Mouse (Mus musculus) adrenal gland, adult (tissue): ENCODE results near the gene 1190007I07Rik.
"Not testable (repeated sequence)": the region's sequence is repeated elsewhere in the genome, so short reads cannot be mapped to it uniquely, and the experiment has no call there.

Experiments
- DNase-seq, 2 experiments: peaks; one replicate each; pipeline ENCODE4 v3.0.0; 2022 to 2023; ENCODE audit warnings: low spot score in 1 of 2; ENCODE audit not compliant: inconsistent age in 2 of 2

Gene 1190007I07Rik

DNA sequence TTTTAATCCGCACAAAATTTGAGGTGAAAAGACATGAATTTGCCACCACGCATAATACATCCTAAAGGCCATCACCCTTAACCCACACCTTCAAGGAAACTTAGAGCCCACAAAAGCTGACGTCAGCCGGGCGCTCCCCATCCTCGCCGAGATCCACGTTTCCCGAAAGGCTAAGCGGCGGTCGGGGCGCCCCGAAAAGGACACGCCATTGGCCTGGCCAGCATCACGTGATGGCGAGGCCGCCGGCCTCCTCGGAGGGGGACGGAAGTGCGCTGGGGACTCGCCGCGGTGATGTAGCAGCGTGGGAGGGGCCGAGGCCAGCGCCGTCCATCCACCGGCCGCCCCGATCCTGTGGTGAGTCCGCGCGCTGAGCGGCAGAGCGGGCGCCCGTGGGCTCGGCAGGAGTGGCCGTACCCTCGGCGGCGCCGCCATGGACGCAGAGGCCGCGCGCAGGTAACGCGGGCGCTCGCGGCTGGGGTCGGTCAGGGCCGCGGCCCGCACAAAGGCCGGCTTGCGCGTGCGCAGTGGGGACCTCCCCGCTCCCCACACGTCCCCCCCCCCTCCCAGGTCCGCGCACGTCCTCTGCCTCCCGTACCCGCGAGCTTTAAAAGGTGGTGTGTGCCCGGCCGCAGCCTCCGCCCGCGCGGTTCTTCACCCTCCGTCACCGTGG is 6.7 kb upstream of the 1190007I07Rik start, which contains the start of gene Tdg:
Tdg (plus strand) TSS at position 243 of the 670 bp plus-strand sequence.
- DNase-seq = peak; percentile 95 to 97

GRCm38 (mm10) chr10:82629111-82629585 is 6.1 kb upstream of the 1190007I07Rik start:
- no peak for DNase-seq

DNA sequence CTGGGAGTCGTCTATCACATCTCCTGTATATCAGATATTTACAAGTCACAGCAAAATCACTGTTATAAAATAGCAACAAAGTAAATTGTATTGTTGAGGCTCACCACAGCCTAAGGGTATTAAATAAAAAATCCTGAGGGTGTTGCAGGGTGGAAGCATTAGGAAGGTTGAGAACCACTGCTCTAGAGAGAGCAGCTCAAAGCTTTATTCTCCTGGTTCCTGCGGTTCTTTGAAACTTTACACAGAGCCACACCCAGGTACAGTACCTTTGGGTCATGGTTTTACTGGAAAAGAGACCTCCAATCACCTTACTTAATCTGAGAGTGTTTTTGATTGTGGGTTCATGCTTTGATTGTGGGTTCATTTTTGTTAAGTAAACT is 515 bp upstream of the 1190007I07Rik start:
- not testable (repeated sequence) for DNase-seq

- DNase-seq = no peak
Measured at GRCm38 (mm10) chr10:82622235-82622634, 793 bp downstream of the 1190007I07Rik start.

DNA sequence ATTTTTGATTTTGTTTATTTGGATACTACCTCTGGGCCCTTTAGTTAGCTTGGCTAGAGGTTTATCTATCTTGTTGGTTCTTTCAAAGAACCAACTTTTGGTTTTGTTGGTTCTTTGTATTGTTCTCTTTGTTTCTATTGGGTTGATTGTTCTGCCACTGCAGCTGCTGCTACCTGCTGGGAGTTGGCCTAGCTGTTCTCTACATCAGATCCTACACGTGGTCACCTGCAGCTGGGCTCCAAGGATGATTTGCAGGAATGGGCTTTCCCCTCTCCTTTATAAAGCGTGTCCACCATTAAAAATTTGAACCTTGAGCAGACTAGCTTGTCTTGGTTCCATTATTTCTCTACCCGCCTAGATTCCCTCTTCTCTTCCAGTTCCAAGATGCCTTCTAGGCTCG is 28.6 kb downstream of the 1190007I07Rik start:
- DNase-seq = not testable (repeated sequence)

- DNase-seq = not testable (repeated sequence)
Measured at GRCm38 (mm10) chr10:82589673-82590072, 33.4 kb downstream of the 1190007I07Rik start.

- DNase-seq = peak; percentile 9 to 31
Measured at GRCm38 (mm10) chr10:82571091-82571490, 51.9 kb downstream of the 1190007I07Rik start.
